Mouse (Mus musculus) kidney, postnatal 10 days (tissue): ENCODE data around the gene Pla2g4a.

Experiments used
- DNase-seq: peaks from one replicate; pipeline ENCODE4 v3.0.0; 2021; ENCODE audit warnings: mixed read lengths

The Pla2g4a gene

GRCm38 (mm10) chr1:149960734-149961424, at the start of gene Pla2g4a:
Gene Pla2g4a (minus strand): TSS chr1:149961290.
- peak; percentile 69 for DNase-seq

- DNase-seq, result no peak
Observed at GRCm38 (mm10) chr1:150010629-150010979, 49.5 kb upstream of the Pla2g4a start.

- DNase-seq, result no peak
Observed at GRCm38 (mm10) chr1:150009968-150010628, 49.0 kb upstream of the Pla2g4a start.

- DNase-seq, result no peak
Observed at GRCm38 (mm10) chr1:150009134-150009533, 48.0 kb upstream of the Pla2g4a start.

- DNase-seq, result no peak
Observed at GRCm38 (mm10) chr1:149975626-149976025, 14.5 kb upstream of the Pla2g4a start.

- no peak for DNase-seq
Observed at GRCm38 (mm10) chr1:149965826-149966225, 4.7 kb upstream of the Pla2g4a start.

GRCm38 (mm10) chr1:149961425-149962303, 574 bp upstream of the Pla2g4a start:
- no peak for DNase-seq

- no peak for DNase-seq
Observed at GRCm38 (mm10) chr1:149960251-149960650, 839 bp downstream of the Pla2g4a start.

- DNase-seq, result no peak
Observed at GRCm38 (mm10) chr1:149959069-149959468, 2.0 kb downstream of the Pla2g4a start.

GRCm38 (mm10) chr1:149955482-149955881, 5.6 kb downstream of the Pla2g4a start:
- no peak for DNase-seq

GRCm38 (mm10) chr1:149954026-149954425, 7.1 kb downstream of the Pla2g4a start:
- DNase-seq, result no peak

- no peak for DNase-seq
Observed at GRCm38 (mm10) chr1:149952050-149952449, 9.0 kb downstream of the Pla2g4a start.

GRCm38 (mm10) chr1:149950656-149951055, 10.4 kb downstream of the Pla2g4a start:
- DNase-seq, result no peak

GRCm38 (mm10) chr1:149950254-149950653, 10.8 kb downstream of the Pla2g4a start:
- DNase-seq, result no peak

GRCm38 (mm10) chr1:149949334-149949733, 11.8 kb downstream of the Pla2g4a start:
- DNase-seq, result no peak

- DNase-seq, result no peak
Observed at GRCm38 (mm10) chr1:149948066-149948825, 12.8 kb downstream of the Pla2g4a start.

GRCm38 (mm10) chr1:149946993-149947392, 14.1 kb downstream of the Pla2g4a start:
- DNase-seq, result no peak

GRCm38 (mm10) chr1:149946432-149946831, 14.7 kb downstream of the Pla2g4a start:
- DNase-seq, result no peak

- no peak for DNase-seq
Observed at GRCm38 (mm10) chr1:149943611-149944010, 17.5 kb downstream of the Pla2g4a start.

- no peak for DNase-seq
Observed at GRCm38 (mm10) chr1:149940301-149940700, 20.8 kb downstream of the Pla2g4a start.

GRCm38 (mm10) chr1:149939261-149940032, 21.6 kb downstream of the Pla2g4a start:
- DNase-seq, result no peak

GRCm38 (mm10) chr1:149937825-149938224, 23.3 kb downstream of the Pla2g4a start:
- DNase-seq, result no peak
